Mouse (Mus musculus): Measurements from ENCODE around the gene Stac. TPM values are rescaled to one million over a fixed set of nuclear protein-coding genes. Genes with fewer than 3 reads are reported as not detected.
A peak's percentile ranks its signal among the peaks of the same experiment; 100 is the strongest.

Stac gene
- 10.0 and 10.9 TPM in 2 replicates for polyA plus RNA-seq (2015; fragmentation: Nextera tagmentation; extraction: Ambion mirVana)

- Histone ChIP-seq H3K9me3 (no peaks in the 10 kb centered on the region), H3K9ac (peak within 1 kb of the TSS; percentile 62), H3K4me3 (peak within 1 kb of the TSS; percentile 54), H3K4me2 (peak within 1 kb of the TSS; percentile 92), H3K4me1 (replicated peaks) (peaks cover 7% of the 10 kb centered on the region; the same call in 1 of the 2 replicates), H3K36me3 (no peaks in the 10 kb centered on the region), H3K27ac (replicated peaks) (0 out of 2 replicates have a peak within 1 kb of the TSS, but pooled peaks have one; percentile 10), H3K27me3 (no peaks in the 10 kb centered on the region)
- 3% methylated on average over 50 of the region's 64 CpGs for WGBS
- peak; percentile 72 for ATAC-seq (ENCODE audit: low FRiP score, low read depth)
These were observed at the start of gene Stac for GRCm38 (mm10) chr9:111689680-111690483. Stac (minus strand) TSS chr9:111690348.

GRCm38 (mm10) chr9:111739431-111740245 lies 49.5 kb upstream of the Stac start:
- Histone ChIP-seq H3K27ac (replicated peaks) (peak overlapping the region; percentile 42; the same call in 1 of the 2 replicates), H3K4me1 (replicated peaks) (0 out of 2 replicates have a peak, but pooled peaks cover 5% of the 10 kb centered on the region), H3K4me3 (no peak overlapping the region), H3K36me3 (no peaks in the 10 kb centered on the region), H3K9ac (no peak overlapping the region), H3K4me2 (no peak overlapping the region), H3K27me3 (no peaks in the 10 kb centered on the region), H3K9me3 (no peaks in the 10 kb centered on the region)
- ATAC-seq (ENCODE audit: low FRiP score, low read depth), result peak; percentile 42; the same call in 1 of the 2 replicates
- 62% methylated on average over 10 of the region's 10 CpGs for WGBS

DNA sequence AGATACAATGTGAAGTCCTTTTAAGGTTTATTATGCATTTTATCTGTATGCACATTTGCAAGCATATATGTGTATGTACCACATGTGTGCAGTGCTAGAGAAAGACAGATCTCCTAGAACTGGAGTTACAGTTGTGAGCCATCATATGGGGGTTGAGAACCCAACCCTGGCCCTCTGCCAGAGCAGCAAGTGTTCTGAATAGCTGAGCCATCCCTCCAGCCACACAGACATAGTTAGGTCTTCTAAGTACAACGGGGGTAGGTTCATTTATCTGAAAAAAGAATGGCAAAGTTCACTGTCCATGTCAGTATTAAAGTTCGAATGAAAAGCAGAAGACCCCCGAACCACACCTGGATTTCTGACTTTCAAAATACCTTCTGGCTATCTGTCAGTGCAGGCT lies 48.9 kb upstream of the Stac start:
- H3K4me2 ChIP-seq, result no peak overlapping the region
- WGBS, result 71% methylated on average over 3 of the region's 3 CpGs
- H3K9ac ChIP-seq, result no peak overlapping the region
- no peaks in the 10 kb centered on the region for H3K36me3 ChIP-seq
- 0 out of 2 replicates have a peak, but pooled peaks cover 5% of the 10 kb centered on the region for H3K4me1 ChIP-seq (replicated peaks)
- no peak overlapping the region for H3K27ac ChIP-seq (replicated peaks)
- ATAC-seq (ENCODE audit: low FRiP score, low read depth), result no peak
- H3K27me3 ChIP-seq, result no peaks in the 10 kb centered on the region
- no peaks in the 10 kb centered on the region for H3K9me3 ChIP-seq
- H3K4me3 ChIP-seq, result no peak overlapping the region

DNA sequence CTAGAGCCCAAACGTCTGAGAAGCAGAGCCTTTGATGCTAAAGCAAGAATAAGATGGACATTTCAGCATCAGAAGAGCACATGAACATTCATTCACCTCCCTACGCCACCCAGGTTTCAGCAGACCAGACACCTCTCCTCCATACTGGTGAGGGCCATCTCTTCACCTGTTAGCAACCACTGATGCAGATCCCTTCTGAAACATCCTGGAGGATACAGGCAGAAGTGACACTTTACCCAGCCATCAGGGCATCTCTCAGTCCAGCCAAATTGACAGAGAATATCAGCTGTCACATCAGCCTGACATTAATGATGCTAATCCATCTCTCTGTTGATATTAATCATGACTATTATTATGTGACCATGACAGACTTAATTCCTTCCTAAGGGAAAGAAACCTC lies 47.6 kb upstream of the Stac start:
- H3K4me1 ChIP-seq (replicated peaks), result 0 out of 2 replicates have a peak, but pooled peaks cover 5% of the 10 kb centered on the region
- WGBS, result 91% methylated on average over 2 of the region's 2 CpGs
- H3K4me3 ChIP-seq, result no peak overlapping the region
- H3K4me2 ChIP-seq, result no peak overlapping the region
- no peaks in the 10 kb centered on the region for H3K36me3 ChIP-seq
- H3K27me3 ChIP-seq, result no peaks in the 10 kb centered on the region
- no peak for ATAC-seq (ENCODE audit: low FRiP score, low read depth)
- H3K9me3 ChIP-seq, result no peaks in the 10 kb centered on the region
- H3K9ac ChIP-seq, result no peak overlapping the region
- no peak overlapping the region for H3K27ac ChIP-seq (replicated peaks)

DNA sequence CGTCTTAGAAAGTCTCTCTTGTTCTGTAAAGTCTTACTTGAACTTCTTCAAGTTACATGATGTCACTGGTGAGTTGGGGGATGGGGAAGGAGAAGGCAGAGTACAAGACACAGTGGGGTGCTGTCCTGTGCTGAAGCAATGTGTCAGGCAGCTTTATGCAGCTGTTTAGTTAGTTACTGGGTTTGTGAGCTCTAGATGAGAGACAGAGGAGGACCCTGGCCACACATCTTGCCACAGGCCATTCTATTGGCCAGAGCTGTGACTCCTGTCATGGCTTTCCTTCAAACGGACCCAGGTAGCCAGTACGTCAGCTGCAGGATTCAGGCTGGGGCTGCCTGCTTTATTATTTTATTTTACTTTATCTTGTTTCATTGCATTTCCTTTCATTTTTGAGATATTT lies 45.8 kb upstream of the Stac start:
- no peak for ATAC-seq (ENCODE audit: low FRiP score, low read depth)
- Histone ChIP-seq H3K9ac (no peak overlapping the region), H3K4me3 (no peak overlapping the region), H3K4me1 (replicated peaks) (0 out of 2 replicates have a peak, but pooled peaks cover 5% of the 10 kb centered on the region), H3K4me2 (no peak overlapping the region), H3K27ac (replicated peaks) (no peak overlapping the region), H3K9me3 (no peaks in the 10 kb centered on the region), H3K36me3 (no peaks in the 10 kb centered on the region), H3K27me3 (no peaks in the 10 kb centered on the region)
- 84% methylated on average over 3 of the region's 3 CpGs for WGBS

DNA sequence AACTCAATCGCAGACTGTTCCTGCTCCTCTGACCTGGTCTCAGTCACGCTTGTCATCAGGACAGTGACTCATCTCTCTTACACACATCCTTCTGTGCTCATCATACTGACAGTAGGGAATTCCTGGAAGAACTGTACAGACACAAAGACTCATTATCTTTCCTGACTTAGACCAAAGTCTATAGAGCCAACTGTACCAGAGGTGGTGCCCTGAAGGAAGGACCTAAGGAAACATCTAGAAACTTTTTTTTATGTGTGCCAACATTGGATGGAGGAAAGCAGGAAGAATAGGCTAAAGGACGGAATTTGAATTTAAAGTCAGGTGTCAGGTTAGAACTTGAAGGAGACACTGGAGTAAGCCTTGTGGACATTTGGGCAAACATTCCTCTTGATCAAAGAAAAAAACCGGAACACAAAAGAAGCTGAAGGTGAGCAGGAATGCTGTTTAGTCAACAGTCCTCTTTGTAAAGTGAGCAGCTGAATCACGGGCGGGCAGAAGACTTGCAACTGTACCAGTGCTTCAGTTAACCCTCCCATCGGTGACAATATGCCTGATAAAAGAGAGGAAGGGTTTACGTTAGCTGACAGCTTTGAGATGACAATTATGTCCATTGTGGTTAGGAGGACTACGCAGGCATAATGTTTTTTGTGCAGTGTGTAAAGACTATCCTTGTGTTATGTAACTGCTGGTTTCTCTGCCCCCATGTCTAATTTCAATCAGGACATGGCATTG lies 42.0 kb upstream of the Stac start:
- Histone ChIP-seq H3K9me3 (no peaks in the 10 kb centered on the region), H3K4me2 (no peak overlapping the region), H3K27me3 (no peaks in the 10 kb centered on the region), H3K9ac (no peak overlapping the region), H3K4me1 (replicated peaks) (no peaks in the 10 kb centered on the region), H3K27ac (replicated peaks) (no peak overlapping the region), H3K4me3 (no peak overlapping the region), H3K36me3 (no peaks in the 10 kb centered on the region)
- 85% methylated on average over 9 of the region's 9 CpGs for WGBS
- ATAC-seq (ENCODE audit: low FRiP score, low read depth), result no peak

DNA sequence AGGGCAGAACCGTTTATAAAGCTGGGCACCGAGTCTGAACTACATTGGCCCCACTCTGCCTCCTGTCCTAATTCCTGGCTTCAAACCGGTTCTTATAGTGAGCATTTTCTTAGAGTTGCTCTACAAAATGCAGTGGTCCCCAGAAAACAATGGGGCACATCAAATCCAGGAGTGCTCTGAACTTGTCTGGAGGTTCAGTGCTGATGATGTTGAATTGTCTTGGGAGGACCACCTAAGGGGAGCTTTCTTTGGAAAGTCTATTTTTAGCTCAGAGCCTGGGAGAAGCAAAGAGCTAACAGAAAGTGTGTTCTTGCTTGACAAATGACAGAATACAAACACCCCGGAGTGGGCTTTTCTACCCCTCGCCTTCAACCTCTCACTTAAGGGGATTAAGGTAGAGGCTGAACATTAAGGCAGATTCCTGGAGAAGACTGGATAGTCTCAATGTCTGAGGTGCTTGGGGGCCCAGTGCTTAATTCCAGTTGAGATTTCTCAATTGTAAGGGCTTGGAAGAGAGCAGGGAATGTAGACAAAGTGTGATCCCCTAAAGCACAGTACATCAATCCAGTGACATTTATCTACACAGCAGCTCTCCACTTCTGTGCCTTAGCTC lies 34.9 kb upstream of the Stac start:
- Histone ChIP-seq H3K4me1 (replicated peaks) (no peaks in the 10 kb centered on the region), H3K36me3 (no peaks in the 10 kb centered on the region), H3K27ac (replicated peaks) (no peak overlapping the region), H3K9ac (no peak overlapping the region), H3K4me2 (no peak overlapping the region), H3K27me3 (no peaks in the 10 kb centered on the region), H3K9me3 (no peaks in the 10 kb centered on the region), H3K4me3 (no peak overlapping the region)
- ATAC-seq (ENCODE audit: low FRiP score, low read depth), result no peak
- 17% methylated on average over 5 of the region's 5 CpGs for WGBS

DNA sequence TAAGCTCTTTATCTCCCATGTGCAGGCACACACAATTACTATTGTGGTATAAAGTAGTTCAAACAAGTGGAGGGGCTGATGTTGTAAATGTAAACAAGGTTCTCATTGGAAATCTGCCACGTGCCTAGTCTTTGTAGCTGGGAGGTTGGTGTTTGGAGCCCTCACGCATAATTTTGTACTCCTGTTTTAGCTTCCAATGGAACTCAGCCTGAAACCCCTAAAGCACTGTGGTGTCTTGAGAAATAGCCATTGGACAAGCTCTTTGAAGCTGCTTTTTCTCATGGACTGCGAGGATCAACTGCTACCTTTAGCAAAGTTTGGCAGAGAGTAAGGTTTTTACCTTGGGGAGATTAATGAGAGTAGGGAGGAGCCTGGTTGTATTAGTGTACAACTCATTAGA lies 24.3 kb upstream of the Stac start:
- 65% methylated on average over 3 of the region's 3 CpGs for WGBS
- H3K36me3 ChIP-seq, result no peaks in the 10 kb centered on the region
- H3K4me3 ChIP-seq, result no peak overlapping the region
- no peaks in the 10 kb centered on the region for H3K27me3 ChIP-seq
- H3K27ac ChIP-seq (replicated peaks), result no peak overlapping the region
- H3K4me1 ChIP-seq (replicated peaks), result no peaks in the 10 kb centered on the region
- H3K4me2 ChIP-seq, result no peak overlapping the region
- no peak for ATAC-seq (ENCODE audit: low FRiP score, low read depth)
- H3K9me3 ChIP-seq, result no peaks in the 10 kb centered on the region
- no peak overlapping the region for H3K9ac ChIP-seq

DNA sequence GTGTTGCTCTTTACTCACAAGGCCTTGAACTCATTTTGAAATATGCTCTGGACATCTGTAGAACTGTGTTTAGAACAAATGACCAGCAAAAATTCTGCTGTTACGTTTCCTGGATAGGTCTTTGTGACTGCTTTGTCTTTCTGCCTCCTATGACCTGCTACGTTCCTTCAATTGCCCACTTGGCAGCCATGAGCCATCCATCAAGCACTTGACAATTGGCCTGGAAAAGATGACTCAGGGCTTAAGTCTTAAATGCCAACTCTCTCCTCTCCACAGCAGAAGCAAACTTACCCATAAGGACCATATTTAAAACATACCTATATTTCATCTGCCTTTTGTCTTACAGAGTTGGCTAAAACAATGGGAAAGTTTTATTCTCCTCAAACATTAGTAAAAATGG lies 10.0 kb upstream of the Stac start:
- Histone ChIP-seq H3K9ac (no peak overlapping the region), H3K27me3 (no peaks in the 10 kb centered on the region), H3K36me3 (no peaks in the 10 kb centered on the region), H3K4me2 (no peak overlapping the region), H3K27ac (replicated peaks) (no peak overlapping the region), H3K4me3 (no peak overlapping the region), H3K4me1 (replicated peaks) (no peaks in the 10 kb centered on the region), H3K9me3 (no peaks in the 10 kb centered on the region)
- 45% methylated on average over 2 of the region's 2 CpGs for WGBS
- ATAC-seq (ENCODE audit: low FRiP score, low read depth), result no peak

- Histone ChIP-seq H3K9ac (peak overlapping the region; percentile 62), H3K4me3 (peak overlapping the region; percentile 54), H3K36me3 (no peaks in the 10 kb centered on the region), H3K27me3 (no peaks in the 10 kb centered on the region), H3K4me2 (peak overlapping the region; percentile 92), H3K9me3 (no peaks in the 10 kb centered on the region), H3K4me1 (replicated peaks) (peaks cover 7% of the 10 kb centered on the region; the same call in 1 of the 2 replicates), H3K27ac (replicated peaks) (no peak overlapping the region)
- 8% methylated on average over 6 of the region's 6 CpGs for WGBS
- ATAC-seq (ENCODE audit: low FRiP score, low read depth), result no peak
These were observed 322 bp upstream of the Stac start for GRCm38 (mm10) chr9:111690484-111690855.

DNA sequence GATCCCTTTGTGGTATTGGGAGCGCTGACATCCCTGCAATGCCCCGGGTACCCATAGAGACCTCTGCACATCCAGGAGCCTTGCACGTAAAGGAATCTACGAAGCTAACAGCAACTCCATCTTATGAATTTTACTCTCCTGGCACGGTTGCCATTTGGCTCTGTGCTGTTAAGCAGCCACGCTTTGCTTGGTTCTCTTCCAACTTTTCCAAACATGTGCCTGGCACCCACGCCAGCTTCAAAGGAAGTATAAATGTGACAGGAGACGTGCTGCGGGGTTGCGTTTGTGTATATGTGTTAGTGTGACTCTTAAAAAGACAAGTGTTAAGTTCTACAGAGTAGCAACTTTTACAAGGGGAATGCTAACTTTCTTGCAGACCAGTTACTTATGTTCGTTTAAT lies 1.0 kb downstream of the Stac start:
- H3K27ac ChIP-seq (replicated peaks), result no peak overlapping the region
- H3K9ac ChIP-seq, result no peak overlapping the region; the same call in 1 of the 2 replicates
- no peaks in the 10 kb centered on the region for H3K9me3 ChIP-seq
- H3K4me2 ChIP-seq, result peak overlapping the region; percentile 92
- H3K4me3 ChIP-seq, result peak overlapping the region; percentile 54
- no peaks in the 10 kb centered on the region for H3K36me3 ChIP-seq
- no peaks in the 10 kb centered on the region for H3K27me3 ChIP-seq
- peaks cover 7% of the 10 kb centered on the region; the same call in 1 of the 2 replicates for H3K4me1 ChIP-seq (replicated peaks)
- ATAC-seq (ENCODE audit: low FRiP score, low read depth), result no peak
- 73% methylated on average over 11 of the region's 11 CpGs for WGBS
